Mouse (Mus musculus): Measurements from ENCODE around the gene Ercc6. TPM values are rescaled to one million over a fixed set of nuclear protein-coding genes. Genes with fewer than 3 reads are reported as not detected.
A peak's percentile ranks its signal among the peaks of the same experiment; 100 is the strongest.

The Ercc6 gene
- total RNA-seq, 4 experiments from 2014 or later, result 18.4 to 20.7 (median 19.3) TPM

- no peak for DNase-seq (ENCODE audit: low spot score in 2 of 2)
Measured at GRCm38 (mm10) chr14:32572519-32572918, 59.2 kb downstream of the Ercc6 start.

- no peak for DNase-seq (ENCODE audit: low spot score in 2 of 2)
Measured at GRCm38 (mm10) chr14:32578420-32578819, 65.1 kb downstream of the Ercc6 start.

GRCm38 (mm10) chr14:32583696-32584095 lies 70.4 kb downstream of the Ercc6 start:
- no peak for DNase-seq (ENCODE audit: low spot score in 2 of 2)

- peak in 1 of 2 experiments; percentile 64 for DNase-seq (ENCODE audit: low spot score in 2 of 2)
Measured at GRCm38 (mm10) chr14:32587013-32587784, 73.9 kb downstream of the Ercc6 start.

- DNase-seq (ENCODE audit: low spot score in 2 of 2), result no peak
Measured at GRCm38 (mm10) chr14:32590377-32590776, 77.1 kb downstream of the Ercc6 start.

- no peak for DNase-seq (ENCODE audit: low spot score in 2 of 2)
Measured at GRCm38 (mm10) chr14:32597232-32598231, 84.2 kb downstream of the Ercc6 start.

- DNase-seq (ENCODE audit: low spot score in 2 of 2), result no peak
Measured at GRCm38 (mm10) chr14:32598437-32599219, 85.3 kb downstream of the Ercc6 start.

- no peak for DNase-seq (ENCODE audit: low spot score in 2 of 2)
Measured at GRCm38 (mm10) chr14:32599290-32600041, 86.1 kb downstream of the Ercc6 start, which contains the start of gene Prrxl1. Gene Prrxl1 (plus strand): TSS chr14:32599407.

- no peak for DNase-seq (ENCODE audit: low spot score in 2 of 2)
Measured at GRCm38 (mm10) chr14:32600110-32600509, 86.8 kb downstream of the Ercc6 start.

- no peak for DNase-seq (ENCODE audit: low spot score in 2 of 2)
Measured at GRCm38 (mm10) chr14:32605508-32605907, 92.2 kb downstream of the Ercc6 start.

GRCm38 (mm10) chr14:32606316-32606715 lies 93.0 kb downstream of the Ercc6 start:
- no peak for DNase-seq (ENCODE audit: low spot score in 2 of 2)

GRCm38 (mm10) chr14:32609392-32609791 lies 96.1 kb downstream of the Ercc6 start:
- DNase-seq (ENCODE audit: low spot score in 2 of 2), result no peak

- DNase-seq (ENCODE audit: low spot score in 2 of 2), result no peak
Measured at GRCm38 (mm10) chr14:32617253-32617652, 103.9 kb downstream of the Ercc6 start.

GRCm38 (mm10) chr14:32624245-32624644 lies 110.9 kb downstream of the Ercc6 start:
- no peak for DNase-seq (ENCODE audit: low spot score in 2 of 2)

GRCm38 (mm10) chr14:32624811-32625210 lies 111.5 kb downstream of the Ercc6 start:
- no peak for DNase-seq (ENCODE audit: low spot score in 2 of 2)

- DNase-seq (ENCODE audit: low spot score in 2 of 2), result no peak
Measured at GRCm38 (mm10) chr14:32627271-32627670, 114.0 kb downstream of the Ercc6 start.

GRCm38 (mm10) chr14:32628584-32628983 lies 115.3 kb downstream of the Ercc6 start:
- DNase-seq (ENCODE audit: low spot score in 2 of 2), result no peak

All from left cerebral cortex, adult 8-10 months (tissue).